Mouse (Mus musculus): Measurements from ENCODE around the gene Slc39a7.

Slc39a7 gene

GRCm38 (mm10) chr17:34031465-34032173 lies at the start of gene Slc39a7, which contains the start of gene Rxrb:
Gene Slc39a7 (minus strand): TSS chr17:34031682.
Gene Rxrb (plus strand): TSS chr17:34031812.
- peak; percentile 97 for DNase-seq (ENCODE audit: low spot score)

- peak; percentile 73 for DNase-seq (ENCODE audit: low spot score)
Observed at GRCm38 (mm10) chr17:34079621-34080020, 48.1 kb upstream of the Slc39a7 start.

DNA sequence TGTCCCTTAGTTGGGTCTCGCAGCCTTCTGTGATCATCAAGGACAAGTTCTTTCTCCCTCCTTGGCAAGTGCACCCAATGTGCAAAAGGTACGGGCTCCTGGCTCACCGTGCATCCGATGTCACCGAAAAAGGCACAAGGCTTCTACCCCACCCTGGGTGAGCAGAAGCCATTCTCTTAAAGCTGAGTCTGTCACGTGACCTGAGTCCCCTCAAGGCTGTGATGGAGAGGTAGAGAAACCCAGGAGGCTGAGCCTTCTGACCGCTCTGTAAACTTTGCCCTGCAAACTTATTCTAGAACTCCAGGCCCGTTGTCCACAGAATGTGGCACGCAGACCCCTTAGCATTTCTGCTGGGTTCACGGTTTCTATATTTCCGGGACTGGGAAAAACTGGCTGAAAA lies 47.5 kb upstream of the Slc39a7 start:
- DNase-seq (ENCODE audit: low spot score): no peak

- no peak for DNase-seq (ENCODE audit: low spot score)
Observed at GRCm38 (mm10) chr17:34078148-34078547, 46.7 kb upstream of the Slc39a7 start.

GRCm38 (mm10) chr17:34077549-34077948 lies 46.1 kb upstream of the Slc39a7 start:
- DNase-seq (ENCODE audit: low spot score): peak; percentile 82

- DNase-seq (ENCODE audit: low spot score): peak; percentile 34
Observed at GRCm38 (mm10) chr17:34075271-34075670, 43.8 kb upstream of the Slc39a7 start.

DNA sequence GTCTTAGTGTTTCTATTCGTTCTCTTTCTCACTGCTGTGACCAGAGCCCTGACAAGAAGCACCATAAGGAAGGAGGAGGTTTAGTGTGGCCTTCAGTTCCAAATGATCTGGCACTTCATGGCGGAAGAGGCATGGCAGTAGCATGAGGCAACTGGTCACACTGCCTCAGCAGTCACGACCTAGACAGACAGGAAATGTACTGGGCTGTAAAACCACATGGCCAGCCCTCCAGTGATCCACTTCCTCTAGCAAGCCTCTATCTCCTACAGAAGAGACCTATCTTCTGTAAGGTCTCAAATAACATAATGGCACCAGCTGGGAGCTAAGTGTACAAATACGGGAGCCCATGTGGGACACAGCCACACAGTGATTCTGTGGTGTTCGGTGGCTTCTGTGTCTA lies 40.6 kb upstream of the Slc39a7 start:
- DNase-seq (ENCODE audit: low spot score): no peak

DNA sequence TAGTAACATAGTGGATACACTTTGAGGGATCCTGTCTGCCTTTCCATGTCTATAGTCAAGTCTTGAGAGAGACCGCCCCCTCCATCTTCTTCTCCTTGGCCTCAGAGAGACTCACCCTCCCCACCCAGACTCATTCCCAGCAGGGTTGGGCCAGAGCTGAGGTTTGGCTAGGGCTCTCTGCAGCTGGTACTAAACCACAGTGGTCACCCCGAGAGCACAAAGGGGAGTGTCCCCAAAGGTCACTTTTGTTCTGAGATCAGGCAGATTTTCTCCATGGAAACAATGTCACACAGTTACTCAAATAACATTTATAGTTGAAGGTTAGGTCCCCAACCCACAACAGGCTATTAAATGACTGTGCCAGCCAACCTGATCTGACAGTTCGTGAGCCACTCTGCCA lies 37.4 kb upstream of the Slc39a7 start:
- DNase-seq (ENCODE audit: low spot score): no peak

DNA sequence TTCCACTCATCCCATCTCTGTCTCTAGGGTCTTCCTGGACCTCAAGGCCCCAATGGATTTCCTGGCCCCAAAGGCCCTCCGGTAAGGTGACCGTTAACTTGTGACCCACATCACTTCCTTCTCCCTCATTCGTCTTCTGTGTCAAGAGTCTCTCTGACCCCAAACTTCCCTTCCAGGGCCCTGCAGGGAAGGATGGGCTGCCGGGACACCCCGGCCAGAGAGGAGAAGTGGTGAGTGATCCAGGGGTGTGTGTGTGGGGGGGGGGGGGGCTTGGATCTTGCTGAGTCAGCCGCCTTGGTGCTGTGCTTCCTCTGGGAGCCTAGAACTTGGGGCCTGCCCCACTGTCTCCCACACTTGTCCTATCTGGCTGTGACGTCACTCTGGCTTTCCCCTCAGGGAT lies 25.7 kb upstream of the Slc39a7 start:
- DNase-seq (ENCODE audit: low spot score): no peak

DNA sequence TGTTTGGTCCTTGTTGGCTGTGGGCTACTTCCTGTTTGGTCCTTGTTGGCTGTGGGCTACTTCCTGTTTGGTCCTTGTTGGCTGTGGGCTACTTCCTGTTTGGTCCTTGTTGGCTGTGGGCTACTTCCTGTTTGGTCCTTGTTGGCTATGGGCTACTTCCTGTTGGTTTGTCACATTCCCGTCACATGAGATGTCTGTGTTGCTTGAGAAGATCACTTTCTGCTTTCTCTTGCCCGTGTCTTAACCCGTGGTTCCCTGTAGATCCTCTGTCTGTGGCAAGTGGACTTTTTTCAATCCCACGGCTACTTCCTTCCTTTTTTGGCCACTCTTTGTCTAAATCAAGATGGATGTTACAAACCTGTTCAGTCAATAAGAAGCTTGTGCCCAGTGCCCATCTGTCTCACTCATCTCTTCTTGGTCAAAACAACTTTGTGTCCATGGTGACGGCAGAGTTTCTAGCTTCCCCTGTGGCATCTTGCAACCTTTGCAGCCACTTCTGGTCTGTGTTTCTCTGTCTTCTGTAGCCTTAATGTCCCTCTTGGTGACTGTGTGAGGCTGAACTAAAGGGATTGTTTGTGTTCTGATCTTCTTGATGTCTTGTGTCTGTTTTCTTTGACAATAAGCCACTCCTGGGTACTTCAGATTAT lies 16.0 kb upstream of the Slc39a7 start:
- no peak for DNase-seq (ENCODE audit: low spot score)

GRCm38 (mm10) chr17:34045941-34046340 lies 14.5 kb upstream of the Slc39a7 start:
- DNase-seq (ENCODE audit: low spot score): no peak

DNA sequence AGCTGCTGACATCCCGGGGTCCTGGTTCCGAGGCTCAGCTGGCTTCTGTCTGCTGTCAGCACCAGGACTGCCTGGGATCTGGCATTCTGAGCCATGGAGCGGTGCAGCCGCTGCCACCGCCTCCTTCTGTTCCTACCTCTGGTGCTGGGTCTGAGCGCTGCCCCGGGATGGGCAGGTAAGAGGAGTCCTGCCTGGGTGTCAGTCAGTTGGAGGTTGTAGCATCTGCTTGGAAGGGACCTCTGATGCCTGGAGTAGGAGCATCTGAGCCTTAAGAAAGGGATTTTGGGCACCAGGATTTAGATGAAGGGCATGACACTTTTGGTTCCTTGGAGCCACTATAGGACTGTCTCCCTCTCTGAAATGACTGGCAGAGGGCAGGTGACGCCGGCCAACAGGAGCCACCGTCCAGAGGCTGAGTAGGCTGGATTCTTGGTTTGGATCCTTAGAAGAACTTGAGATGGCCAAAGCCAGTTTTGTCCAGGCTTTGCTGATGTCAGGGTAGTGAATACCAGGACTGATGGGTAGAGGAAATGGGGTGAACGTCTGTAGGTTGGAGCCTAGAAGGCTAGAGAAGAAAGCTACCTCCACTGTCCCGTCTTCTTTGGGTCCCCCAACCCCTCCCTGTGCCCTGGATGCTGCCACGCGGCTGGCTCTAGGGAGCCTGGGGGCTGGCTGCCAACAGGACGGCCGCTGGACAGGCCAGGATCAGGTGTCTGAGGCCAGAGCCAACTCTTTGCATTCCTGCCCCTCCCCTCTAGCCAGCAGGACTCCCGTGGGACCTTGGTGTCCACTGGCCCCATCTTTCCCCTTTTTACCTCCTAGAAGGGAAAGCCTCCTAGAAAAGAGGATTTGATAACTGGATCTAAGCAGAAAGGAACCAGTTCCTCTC lies 8.3 kb upstream of the Slc39a7 start:
- DNase-seq (ENCODE audit: low spot score): no peak

- no peak for DNase-seq (ENCODE audit: low spot score)
Observed at GRCm38 (mm10) chr17:34038878-34039561, 7.5 kb upstream of the Slc39a7 start, which contains the start of gene Col11a2. Gene Col11a2 (plus strand): TSS chr17:34039437.

DNA sequence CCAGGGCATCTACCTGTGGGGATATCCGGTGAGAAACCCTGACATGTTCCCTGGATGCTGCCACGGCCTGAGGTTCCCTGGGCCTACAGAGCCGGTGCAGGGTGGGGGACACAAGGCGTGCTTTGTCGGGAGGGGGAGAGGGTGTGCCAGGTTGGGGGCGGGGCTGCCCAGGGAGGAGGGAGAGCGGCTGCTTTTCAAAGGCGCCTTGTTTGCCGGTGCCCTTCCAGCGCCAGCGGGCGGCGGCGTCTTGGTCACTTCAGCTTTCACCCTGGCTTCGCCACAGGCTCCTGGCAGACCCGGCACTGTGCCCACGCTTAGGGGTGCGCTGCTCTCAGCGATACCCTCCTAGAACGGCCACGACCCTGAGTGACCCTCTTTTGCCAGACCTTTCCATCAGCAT lies 7.0 kb upstream of the Slc39a7 start:
- no peak for DNase-seq (ENCODE audit: low spot score)

DNA sequence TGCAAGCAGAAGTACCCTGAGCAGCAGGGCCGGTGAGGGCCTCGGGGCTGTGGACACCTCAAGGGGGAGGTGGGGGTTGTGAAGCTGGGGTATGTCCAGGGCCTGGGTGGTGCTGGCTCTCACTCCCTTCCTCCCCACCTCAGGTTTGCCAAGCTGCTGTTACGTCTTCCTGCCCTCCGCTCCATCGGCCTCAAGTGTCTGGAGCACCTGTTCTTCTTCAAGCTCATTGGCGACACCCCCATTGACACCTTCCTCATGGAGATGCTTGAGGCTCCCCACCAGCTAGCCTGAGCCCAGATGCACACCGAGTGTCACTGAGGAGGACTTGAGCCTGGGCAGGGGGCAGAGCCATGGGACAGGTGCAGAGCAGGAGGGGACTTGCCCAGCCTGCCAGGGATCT lies 5.8 kb upstream of the Slc39a7 start:
- no peak for DNase-seq (ENCODE audit: low spot score)

GRCm38 (mm10) chr17:34036647-34037046 lies 5.2 kb upstream of the Slc39a7 start:
- no peak for DNase-seq (ENCODE audit: low spot score)

GRCm38 (mm10) chr17:34035517-34035916 lies 4.0 kb upstream of the Slc39a7 start:
- no peak for DNase-seq (ENCODE audit: low spot score)

- no peak for DNase-seq (ENCODE audit: low spot score)
Observed at GRCm38 (mm10) chr17:34034064-34034463, 2.6 kb upstream of the Slc39a7 start.

GRCm38 (mm10) chr17:34033441-34033840 lies 2.0 kb upstream of the Slc39a7 start:
- DNase-seq (ENCODE audit: low spot score): no peak

GRCm38 (mm10) chr17:34032806-34033205 lies 1.3 kb upstream of the Slc39a7 start:
- no peak for DNase-seq (ENCODE audit: low spot score)

DNA sequence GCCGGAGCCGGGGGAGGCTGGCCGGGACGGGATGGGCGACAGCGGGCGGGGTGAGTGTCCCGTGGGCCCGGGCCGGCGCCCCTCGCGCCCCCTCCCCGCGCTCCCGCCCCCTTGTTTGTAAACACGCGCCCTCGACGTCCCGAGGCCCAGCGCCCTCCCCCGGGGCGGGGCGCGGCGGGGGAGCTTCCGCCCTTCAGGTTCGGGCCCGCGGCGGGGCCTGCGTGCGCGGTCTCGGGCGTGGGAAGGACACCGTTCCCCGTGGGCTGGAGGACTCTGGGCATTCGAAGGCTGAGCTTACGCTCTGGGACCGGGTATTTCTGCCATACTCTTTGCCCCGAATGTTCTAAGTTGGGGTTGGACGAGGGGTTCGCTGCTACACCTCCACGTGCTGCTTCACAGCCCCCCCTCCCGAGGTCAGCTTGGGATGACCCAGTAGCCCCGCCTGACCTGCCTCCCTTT lies 721 bp upstream of the Slc39a7 start:
- no peak for DNase-seq (ENCODE audit: low spot score)

DNA sequence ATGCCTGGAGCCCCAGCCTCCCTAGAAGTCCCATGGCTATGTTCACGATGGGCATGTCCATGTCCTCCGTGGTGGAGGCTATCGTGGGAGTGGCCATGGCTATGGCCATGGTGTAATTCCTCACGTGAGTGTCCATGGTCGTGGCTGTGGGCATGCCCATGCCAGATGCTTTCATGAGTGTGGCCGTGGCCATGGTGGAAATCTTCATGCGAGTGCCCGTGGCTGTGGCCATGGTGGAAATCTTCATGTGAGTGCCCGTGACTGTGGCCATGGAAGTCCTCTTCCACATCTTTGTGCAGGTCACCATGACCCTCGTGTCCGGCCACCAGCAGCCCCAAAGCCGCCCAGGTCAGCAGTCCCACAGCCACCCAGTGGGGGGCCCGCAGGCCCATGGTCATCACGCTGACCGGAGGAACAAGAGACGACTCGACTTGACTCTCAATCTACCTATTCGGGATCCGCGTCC lies 588 bp downstream of the Slc39a7 start:
- DNase-seq (ENCODE audit: low spot score): no peak
